Mouse (Mus musculus) Patski (cell line): Measurements from ENCODE around the gene Clstn1. TPM values are rescaled to one million over a fixed set of nuclear protein-coding genes. Genes with fewer than 3 reads are reported as not detected.

Experiments used
- ATAC-seq: fragments of 100-300 bp; one replicate; pipeline ENCODE4 v1.8.0; 2021
- CTCF ChIA-PET: fragments of 350-600 bp; sonication (Branson Sonifier 250); formaldehyde crosslinking; loops from one replicate; lab custom pipeline; 2022; ENCODE audit warnings: inconsistent platforms; lab: Charles Lee
- POLR2A ChIA-PET: fragments of 350-600 bp; sonication (Branson Sonifier 250); formaldehyde crosslinking; loops from one replicate; lab custom pipeline; 2022; ENCODE audit warnings: antibody characterized with exemption, inconsistent platforms; lab: Charles Lee
- DNase-seq: peaks from one replicate; pipeline ENCODE4 v3.0.0-alpha.2; 2011; ENCODE audit warnings: low read depth, low spot score
- H3K27me3 ChIP-seq: fragments of 371-371 bp; one replicate; pipeline ENCODE4 v1.5.1; 2021
- CTCF ChIP-seq: fragments of 100-300 bp; IDR thresholded peaks from one replicate; pipeline ENCODE4 v1.5.1; 2021
- in situ Hi-C: fragments of 300-500 bp; cut with MboI; formaldehyde crosslinking; loops from 3 replicates; pipeline ENCODE4 v1.11.1; 2018; ENCODE audit warnings: low pct_unique_long_range_greater_than_20kb, mixed read lengths
- polyA plus RNA-seq: library from polyadenylated mRNA; unstranded; gene quantifications from one replicate; pipeline ENCODE4 v1.2.3, GENCODE M21; 2021

The Clstn1 gene
- polyA plus RNA-seq, 1 experiment from 2014 or later, result 195 TPM

DNA sequence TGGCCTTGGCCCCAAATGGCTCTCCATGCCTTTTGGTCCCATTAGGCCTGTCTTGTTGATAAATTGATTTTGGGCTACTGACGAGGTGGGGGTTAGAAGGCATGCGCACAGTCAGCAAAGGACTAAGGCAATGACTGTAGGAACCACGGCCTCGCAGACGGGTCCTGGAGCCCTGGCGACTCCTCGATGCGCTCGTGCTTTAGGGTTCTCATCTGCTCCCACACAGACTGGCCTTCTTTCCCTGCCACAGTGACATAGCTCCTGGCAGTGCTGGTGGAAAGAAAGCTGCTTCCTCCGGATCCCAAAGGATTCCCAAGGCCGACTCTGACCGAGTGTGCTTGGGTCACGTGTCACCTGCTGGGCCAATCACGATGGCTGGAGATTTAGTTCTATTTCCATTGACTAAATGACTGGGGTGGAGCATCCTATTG lies 11.9 kb upstream of the Clstn1 start:
- DNase-seq (no peak), ATAC-seq (no peak)
- POLR2A ChIA-PET, result no interaction called here
- no peak for TF ChIP-seq CTCF
- in situ Hi-C loops, result no loop called here
- CTCF ChIA-PET, result interaction anchor here (1.0 kb wide), 1 partner anchor 15 kb away, joined by 3 read pairs; no protein-coding TSS in a partner anchor
- H3K27me3 ChIP-seq, result no peaks in the 10 kb centered on the region

DNA sequence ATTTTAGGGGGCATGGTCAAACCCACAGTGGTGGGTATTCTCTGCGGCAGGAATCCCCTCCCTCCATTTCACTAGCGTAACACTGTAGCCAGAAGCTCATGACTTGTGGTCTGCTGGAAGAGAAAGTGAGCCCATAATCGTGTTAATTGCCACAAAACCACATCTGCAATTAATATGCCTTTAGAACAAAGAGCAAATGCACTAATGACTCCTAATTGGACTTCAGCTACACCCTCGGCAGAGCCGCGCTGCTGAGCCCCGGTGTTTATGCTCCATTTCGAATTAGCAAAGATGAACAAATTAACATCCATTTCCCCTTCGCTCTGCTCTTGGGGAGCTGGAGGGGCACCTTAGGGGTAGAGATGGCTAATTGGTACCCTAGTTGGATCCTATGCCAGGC lies 10.2 kb upstream of the Clstn1 start:
- no peaks in the 10 kb centered on the region for H3K27me3 ChIP-seq
- no peak for TF ChIP-seq CTCF
- DNase-seq (no peak), ATAC-seq (no peak)
- ChIA-PET POLR2A (no interaction called here), CTCF (no interaction called here)
- in situ Hi-C loops, result no loop called here

DNA sequence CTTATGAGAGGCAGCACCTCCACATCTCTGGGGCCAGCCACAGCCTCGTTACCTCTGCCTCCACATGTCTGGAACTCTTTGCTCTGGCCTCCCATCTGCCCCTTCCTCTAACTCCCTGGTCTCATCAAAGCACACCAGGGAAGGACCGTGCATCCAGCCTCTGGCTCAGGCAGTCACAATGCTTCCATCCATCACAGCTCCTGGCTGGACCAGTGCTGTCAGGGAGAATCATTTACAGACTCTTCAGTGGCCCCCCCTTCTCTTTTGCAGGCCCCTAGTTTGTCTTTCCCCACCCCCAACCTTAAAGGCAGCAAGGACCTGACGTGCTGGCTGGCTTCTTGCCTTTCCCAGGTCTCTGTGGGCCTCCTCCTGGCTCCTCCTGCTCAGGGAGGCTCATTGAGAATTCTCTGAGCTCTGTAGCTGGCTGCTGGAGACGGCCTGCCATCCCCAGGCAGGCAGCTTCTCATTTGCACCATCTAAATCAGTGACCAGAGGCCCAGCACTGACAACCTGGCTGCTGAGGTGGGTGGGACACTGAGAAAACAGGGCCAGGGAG lies 9.2 kb upstream of the Clstn1 start:
- ChIA-PET CTCF (no interaction called here), POLR2A (no interaction called here)
- no peak for TF ChIP-seq CTCF
- no peaks in the 10 kb centered on the region for H3K27me3 ChIP-seq
- DNase-seq (no peak), ATAC-seq (no peak)
- in situ Hi-C loops, result no loop called here

DNA sequence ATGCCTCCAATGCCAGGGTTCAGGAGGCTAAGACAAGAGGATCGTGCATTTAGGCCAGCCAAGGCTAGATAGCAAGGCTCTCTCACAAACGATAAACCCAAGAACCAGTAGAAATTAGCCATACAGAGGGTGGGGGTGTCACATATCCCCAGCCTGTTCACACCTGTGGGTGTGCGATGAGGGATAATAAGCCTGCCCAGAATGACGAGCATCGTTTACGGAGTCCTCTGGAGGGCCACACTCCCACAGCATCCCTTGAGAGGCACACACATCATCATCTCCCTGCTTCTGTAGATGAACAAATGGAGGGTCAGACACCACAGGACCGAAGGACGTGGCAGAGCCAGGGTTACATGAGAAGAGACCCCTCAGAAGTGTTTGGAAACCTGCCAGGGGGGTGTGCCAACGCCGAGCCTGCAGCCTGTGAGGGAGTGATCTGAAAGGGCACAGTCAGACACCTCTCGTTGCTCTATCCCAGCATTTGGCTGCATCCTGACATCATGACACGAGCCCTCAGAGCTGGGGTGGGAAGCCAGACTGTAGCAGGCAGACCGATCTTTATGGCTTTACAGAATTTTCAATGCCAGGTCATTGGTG lies 8.1 kb upstream of the Clstn1 start:
- ChIA-PET POLR2A (no interaction called here), CTCF (no interaction called here)
- no peak for DNase-seq
- ATAC-seq, result no peak
- no peaks in the 10 kb centered on the region for H3K27me3 ChIP-seq
- in situ Hi-C loops, result no loop called here
- TF ChIP-seq CTCF, result no peak

DNA sequence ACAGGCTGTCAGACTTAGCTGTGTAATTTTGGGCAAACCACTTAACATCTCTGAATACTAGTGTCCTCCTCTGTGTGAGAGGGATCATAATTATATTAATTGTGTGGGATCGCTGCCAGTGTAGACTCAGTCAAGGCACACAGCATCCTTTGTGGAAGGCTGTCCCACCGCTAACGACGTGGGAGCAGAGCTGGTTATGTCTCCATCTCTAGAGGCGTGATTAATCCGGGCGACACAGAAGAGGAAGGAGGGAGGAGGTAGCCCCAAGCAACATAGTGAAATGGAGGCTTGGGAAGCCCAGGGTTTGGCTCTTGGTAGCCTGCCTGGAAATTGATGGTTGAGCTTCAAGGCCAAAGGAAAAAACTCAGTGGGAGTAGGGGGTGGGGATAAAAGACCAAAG lies 7.4 kb upstream of the Clstn1 start:
- CTCF ChIA-PET, result interaction anchor here (0.5 kb wide), 1 partner anchor 186 kb away, joined by 3 read pairs; no protein-coding TSS in a partner anchor
- H3K27me3 ChIP-seq, result no peaks in the 10 kb centered on the region
- DNase-seq (no peak), ATAC-seq (no peak)
- no peak for TF ChIP-seq CTCF
- in situ Hi-C loops, result no loop called here
- POLR2A ChIA-PET, result no interaction called here

DNA sequence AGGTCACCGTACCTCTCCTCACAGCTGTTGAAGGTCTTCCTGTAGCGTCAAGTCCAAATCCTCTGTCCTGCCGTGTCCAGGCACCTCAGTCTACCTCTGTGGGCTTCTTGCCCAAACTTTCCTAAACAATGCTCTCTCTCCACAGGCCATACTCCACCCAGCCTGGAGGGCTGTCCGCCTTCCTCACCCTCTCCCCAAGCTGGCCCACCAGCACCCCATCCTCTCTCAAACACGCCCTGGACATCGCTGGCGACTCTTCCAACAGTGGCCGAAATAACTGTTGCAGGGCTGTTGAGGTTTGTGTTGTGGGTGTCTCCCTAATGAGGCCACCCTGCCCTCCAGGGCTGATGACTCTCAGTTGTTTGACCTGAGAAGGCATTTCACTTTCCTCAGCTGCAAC lies 1.0 kb upstream of the Clstn1 start:
- no peak for DNase-seq
- ChIA-PET POLR2A (no interaction called here), CTCF (no interaction called here)
- TF ChIP-seq CTCF, result no peak
- H3K27me3 ChIP-seq, result no peaks in the 10 kb centered on the region
- in situ Hi-C loops, result no loop called here
- ATAC-seq, result no peak

DNA sequence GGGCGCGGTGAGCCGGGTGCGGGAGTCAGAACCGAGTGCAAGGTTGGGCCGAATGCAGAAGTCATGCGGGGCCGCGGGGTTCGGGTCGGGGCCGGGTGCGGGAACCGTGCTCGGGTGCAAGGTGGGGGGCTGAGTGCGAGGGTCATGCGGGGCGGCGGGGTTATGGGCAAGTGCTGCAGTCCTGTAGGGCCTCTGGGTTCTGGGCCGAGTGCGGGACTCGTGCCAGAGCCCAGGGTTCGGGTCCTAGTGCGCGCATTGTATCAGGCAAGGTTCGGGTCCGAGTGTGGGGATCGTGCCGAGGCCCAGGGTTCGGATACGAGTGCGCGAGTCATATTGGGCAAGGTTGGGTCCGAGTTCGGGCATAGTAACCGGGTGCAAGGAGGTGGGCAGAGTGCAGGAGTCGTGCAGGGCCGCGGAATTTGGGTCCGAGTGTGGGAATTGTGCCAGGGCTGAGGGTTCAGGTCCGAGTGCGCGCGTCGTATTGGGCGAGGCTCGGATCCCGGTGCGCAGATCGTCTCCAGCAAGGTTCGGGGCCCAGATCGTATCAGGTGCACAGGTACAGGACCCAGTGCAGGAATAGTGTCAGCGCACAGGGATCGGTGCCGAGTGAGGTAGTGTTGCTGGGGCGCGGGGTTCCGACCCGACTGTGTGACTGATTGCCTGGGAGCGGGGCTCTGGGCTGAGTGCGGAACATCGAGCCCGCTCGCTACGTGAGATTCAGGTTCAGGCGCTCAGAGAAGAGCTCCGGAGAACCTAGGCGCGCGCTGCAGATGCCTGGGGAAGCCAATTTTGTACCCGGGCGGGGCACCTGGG lies 721 bp downstream of the Clstn1 start:
- ChIA-PET CTCF (no interaction called here), POLR2A (no interaction called here)
- in situ Hi-C loops, result no loop called here
- ATAC-seq (no peak), DNase-seq (no peak)
- H3K27me3 ChIP-seq, result no peaks in the 10 kb centered on the region
- TF ChIP-seq CTCF, result no peak

DNA sequence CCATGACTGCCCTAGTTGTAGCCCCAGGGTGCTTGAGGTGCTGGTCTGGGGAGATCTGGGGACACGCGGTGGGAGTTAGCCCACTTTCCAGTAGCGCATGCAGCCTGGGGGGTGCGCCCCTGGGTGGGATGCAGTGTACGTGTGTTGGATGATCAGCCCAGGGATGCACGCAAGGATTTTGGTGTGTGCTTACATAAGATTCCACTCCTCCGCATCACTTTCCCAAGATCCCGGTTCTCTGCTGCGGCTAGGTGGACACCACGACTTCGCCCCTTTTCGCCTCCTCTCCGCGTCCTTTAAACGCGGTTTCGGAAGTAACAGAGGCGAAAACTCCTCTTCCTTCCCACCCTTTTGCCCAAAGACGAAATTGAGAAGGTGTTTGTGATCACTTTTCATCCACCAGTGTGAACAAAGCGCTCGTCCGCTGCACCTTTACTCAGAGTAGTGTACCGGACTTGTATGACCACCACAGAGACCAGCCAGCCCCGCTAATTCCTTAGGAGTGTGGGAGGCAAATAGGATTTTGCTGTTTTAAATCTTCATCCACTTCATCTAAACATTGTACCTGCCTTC lies 1.4 kb downstream of the Clstn1 start:
- ChIA-PET POLR2A (no interaction called here), CTCF (interaction anchor here (1.0 kb wide), 1 partner anchor 32 kb away, joined by 3 read pairs; no protein-coding TSS in a partner anchor)
- in situ Hi-C loops, result no loop called here
- ATAC-seq (no peak), DNase-seq (no peak)
- TF ChIP-seq CTCF, result no peak
- no peaks in the 10 kb centered on the region for H3K27me3 ChIP-seq

DNA sequence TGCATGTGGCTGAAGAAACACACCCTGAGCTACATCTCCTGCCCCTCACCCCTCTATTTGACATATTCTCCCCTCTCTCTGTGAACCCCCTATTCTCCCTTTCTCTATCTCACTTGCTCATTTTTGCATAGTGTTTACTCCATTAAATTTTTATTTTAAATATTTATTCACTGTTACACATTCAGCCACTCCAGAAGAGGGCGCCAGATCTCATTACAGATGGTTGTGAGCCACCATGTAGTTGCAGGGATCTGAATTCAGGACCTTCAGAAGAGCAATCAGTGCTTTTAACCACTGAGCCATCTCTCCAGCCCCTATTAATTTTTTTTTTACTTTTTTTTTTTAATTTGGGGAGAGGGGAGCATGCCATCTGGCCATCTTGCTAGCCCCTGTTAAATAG lies 3.9 kb downstream of the Clstn1 start:
- in situ Hi-C loops, result no loop called here
- CTCF ChIA-PET, result interaction anchor here (0.7 to 2.0 kb wide), 5 partner anchors 19 to 41 kb away, joined by 3 to 7 read pairs (median 3); no protein-coding TSS in a partner anchor
- H3K27me3 ChIP-seq, result no peaks in the 10 kb centered on the region
- TF ChIP-seq CTCF, result no peak
- DNase-seq (no peak), ATAC-seq (no peak)
- POLR2A ChIA-PET, result no interaction called here

DNA sequence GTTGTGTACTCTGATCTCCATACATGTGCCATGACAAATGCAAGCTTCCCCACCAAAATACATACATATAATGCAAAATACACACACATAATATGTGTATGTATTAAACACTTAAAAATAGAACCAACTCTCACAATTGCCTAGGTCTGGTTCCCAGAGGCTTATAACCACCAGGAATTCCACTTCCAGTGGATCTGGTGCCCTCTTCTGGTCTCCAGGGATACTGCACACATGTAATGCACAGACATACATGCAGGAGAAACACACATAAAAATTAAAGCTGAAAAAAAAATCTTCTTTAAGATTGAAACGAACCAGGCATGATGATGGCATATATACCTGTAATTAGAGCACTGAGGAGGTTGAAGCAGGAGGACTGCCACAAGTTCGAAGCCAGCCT lies 5.2 kb downstream of the Clstn1 start:
- POLR2A ChIA-PET, result no interaction called here
- DNase-seq (no peak), ATAC-seq (no peak)
- no peaks in the 10 kb centered on the region for H3K27me3 ChIP-seq
- in situ Hi-C loops, result no loop called here
- CTCF ChIA-PET, result interaction anchor here (0.7 to 2.0 kb wide), 6 partner anchors 10 to 46 kb away, joined by 3 to 8 read pairs (median 4); no protein-coding TSS in a partner anchor
- TF ChIP-seq CTCF, result no peak
